Mouse (Mus musculus): ENCODE results near the gene Pign. TPM values are rescaled to one million over a fixed set of nuclear protein-coding genes. Genes with fewer than 3 reads are reported as not detected.

Gene Pign
- polyA plus RNA-seq, 1 experiment from 2014 or later, result 20.8 TPM

- DNase-seq (no peak), ATAC-seq (ENCODE audit: insufficient read depth) (no peak)
- Histone ChIP-seq H3K36me3 (ENCODE audit: insufficient read depth) (peaks cover 24% of the 10 kb centered on the region), H3K9me3 (ENCODE audit: low read depth, low read length) (peaks cover 10% of the 10 kb centered on the region; the same call in 1 of the 2 replicates), H3K27ac (ENCODE audit: low read depth) (no peak overlapping the region), H3K4me2 (no peak overlapping the region), H3K4me3 (ENCODE audit: low read depth, low read length) (no peak overlapping the region), H3K4me1 (ENCODE audit: insufficient read depth) (no peaks in the 10 kb centered on the region), H3K9ac (no peak overlapping the region), H3K27me3 (ENCODE audit: insufficient read depth, low read length) (no peaks in the 10 kb centered on the region)
- TF ChIP-seq CTCF (IDR thresholded peaks at IDR 0.05; ENCODE audit: low read depth), result no peak
- 90% methylated on average over 1 of the region's 1 CpGs for WGBS
Measured at GRCm38 (mm10) chr1:105543051-105543450, 120.4 kb downstream of the Pign start.

- DNase-seq, result no peak
- peaks cover 9% of the 10 kb centered on the region; the same call in 1 of the 2 replicates for H3K36me3 ChIP-seq (ENCODE audit: insufficient read depth)
- H3K9ac ChIP-seq, result no peak overlapping the region
- H3K4me1 ChIP-seq (ENCODE audit: insufficient read depth), result no peaks in the 10 kb centered on the region
- H3K27me3 ChIP-seq (ENCODE audit: insufficient read depth, low read length), result no peaks in the 10 kb centered on the region
- no peak for TF ChIP-seq CTCF (IDR thresholded peaks at IDR 0.05; ENCODE audit: low read depth)
- H3K4me2 ChIP-seq, result no peak overlapping the region
- no peak overlapping the region for H3K27ac ChIP-seq (ENCODE audit: low read depth)
- ATAC-seq (ENCODE audit: insufficient read depth), result no peak
- no peaks in the 10 kb centered on the region for H3K9me3 ChIP-seq (ENCODE audit: low read depth, low read length)
- no peak overlapping the region for H3K4me3 ChIP-seq (ENCODE audit: low read depth, low read length)
- 60% methylated on average over 2 of the region's 2 CpGs for WGBS
Measured at GRCm38 (mm10) chr1:105523768-105524167, 139.7 kb downstream of the Pign start.

- no peak for TF ChIP-seq CTCF (IDR thresholded peaks at IDR 0.05; ENCODE audit: low read depth)
- Histone ChIP-seq H3K4me2 (no peak overlapping the region), H3K27ac (ENCODE audit: low read depth) (no peak overlapping the region), H3K27me3 (ENCODE audit: insufficient read depth, low read length) (no peaks in the 10 kb centered on the region), H3K4me1 (ENCODE audit: insufficient read depth) (no peaks in the 10 kb centered on the region), H3K36me3 (ENCODE audit: insufficient read depth) (peaks cover 9% of the 10 kb centered on the region; the same call in 1 of the 2 replicates), H3K4me3 (ENCODE audit: low read depth, low read length) (no peak overlapping the region), H3K9me3 (ENCODE audit: low read depth, low read length) (no peaks in the 10 kb centered on the region), H3K9ac (no peak overlapping the region)
- WGBS, result 78% methylated on average over 2 of the region's 2 CpGs
- DNase-seq, result no peak
- no peak for ATAC-seq (ENCODE audit: insufficient read depth)
Measured at GRCm38 (mm10) chr1:105522321-105522720, 141.2 kb downstream of the Pign start.

- no peaks in the 10 kb centered on the region for H3K27me3 ChIP-seq (ENCODE audit: insufficient read depth, low read length)
- ATAC-seq (ENCODE audit: insufficient read depth), result no peak
- no peaks in the 10 kb centered on the region for H3K9me3 ChIP-seq (ENCODE audit: low read depth, low read length)
- H3K4me3 ChIP-seq (ENCODE audit: low read depth, low read length), result no peak overlapping the region
- no peaks in the 10 kb centered on the region for H3K4me1 ChIP-seq (ENCODE audit: insufficient read depth)
- no peak overlapping the region for H3K27ac ChIP-seq (ENCODE audit: low read depth)
- peaks cover 9% of the 10 kb centered on the region; the same call in 1 of the 2 replicates for H3K36me3 ChIP-seq (ENCODE audit: insufficient read depth)
- H3K4me2 ChIP-seq, result no peak overlapping the region
- no peak overlapping the region for H3K9ac ChIP-seq
- TF ChIP-seq CTCF (IDR thresholded peaks at IDR 0.05; ENCODE audit: low read depth), result no peak
- no peak for DNase-seq
Measured at GRCm38 (mm10) chr1:105518101-105518500, 145.4 kb downstream of the Pign start.

GRCm38 (mm10) chr1:105507116-105507515, 156.4 kb downstream of the Pign start:
- WGBS, result 88% methylated on average over 1 of the region's 1 CpGs
- H3K4me1 ChIP-seq (ENCODE audit: insufficient read depth), result no peaks in the 10 kb centered on the region
- H3K9me3 ChIP-seq (ENCODE audit: low read depth, low read length), result no peaks in the 10 kb centered on the region
- H3K27me3 ChIP-seq (ENCODE audit: insufficient read depth, low read length), result no peaks in the 10 kb centered on the region
- H3K36me3 ChIP-seq (ENCODE audit: insufficient read depth), result no peaks in the 10 kb centered on the region
- H3K9ac ChIP-seq, result no peak overlapping the region
- no peak for TF ChIP-seq CTCF (IDR thresholded peaks at IDR 0.05; ENCODE audit: low read depth)
- H3K4me3 ChIP-seq (ENCODE audit: low read depth, low read length), result no peak overlapping the region
- H3K27ac ChIP-seq (ENCODE audit: low read depth), result no peak overlapping the region
- DNase-seq, result no peak
- no peak overlapping the region for H3K4me2 ChIP-seq
- ATAC-seq (ENCODE audit: insufficient read depth), result no peak

- no peak overlapping the region for H3K4me3 ChIP-seq (ENCODE audit: low read depth, low read length)
- H3K36me3 ChIP-seq (ENCODE audit: insufficient read depth), result no peaks in the 10 kb centered on the region
- ATAC-seq (ENCODE audit: insufficient read depth) (no peak), DNase-seq (peak; percentile 30)
- 51% methylated on average over 5 of the region's 5 CpGs for WGBS
- H3K27ac ChIP-seq (ENCODE audit: low read depth), result no peak overlapping the region
- H3K9ac ChIP-seq, result no peak overlapping the region
- TF ChIP-seq CTCF (IDR thresholded peaks at IDR 0.05; ENCODE audit: low read depth), result no peak
- no peaks in the 10 kb centered on the region for H3K27me3 ChIP-seq (ENCODE audit: insufficient read depth, low read length)
- H3K4me1 ChIP-seq (ENCODE audit: insufficient read depth), result 0 out of 2 replicates have a peak, but pooled peaks cover 4% of the 10 kb centered on the region
- no peak overlapping the region for H3K4me2 ChIP-seq
- no peaks in the 10 kb centered on the region for H3K9me3 ChIP-seq (ENCODE audit: low read depth, low read length)
Measured at GRCm38 (mm10) chr1:105492626-105493025, 170.9 kb downstream of the Pign start.

- no peak overlapping the region for H3K4me2 ChIP-seq
- no peak for TF ChIP-seq CTCF (IDR thresholded peaks at IDR 0.05; ENCODE audit: low read depth)
- no peak overlapping the region for H3K4me3 ChIP-seq (ENCODE audit: low read depth, low read length)
- ATAC-seq (ENCODE audit: insufficient read depth) (no peak), DNase-seq (no peak)
- no peak overlapping the region for H3K9ac ChIP-seq
- 80% methylated on average over 3 of the region's 3 CpGs for WGBS
- H3K27ac ChIP-seq (ENCODE audit: low read depth), result no peak overlapping the region
- H3K4me1 ChIP-seq (ENCODE audit: insufficient read depth), result 0 out of 2 replicates have a peak, but pooled peaks cover 4% of the 10 kb centered on the region
- H3K9me3 ChIP-seq (ENCODE audit: low read depth, low read length), result no peaks in the 10 kb centered on the region
- no peaks in the 10 kb centered on the region for H3K36me3 ChIP-seq (ENCODE audit: insufficient read depth)
- no peaks in the 10 kb centered on the region for H3K27me3 ChIP-seq (ENCODE audit: insufficient read depth, low read length)
Measured at GRCm38 (mm10) chr1:105489456-105489855, 174.0 kb downstream of the Pign start.

- no peaks in the 10 kb centered on the region for H3K36me3 ChIP-seq (ENCODE audit: insufficient read depth)
- 0 out of 2 replicates have a peak, but pooled peaks cover 3% of the 10 kb centered on the region for H3K4me1 ChIP-seq (ENCODE audit: insufficient read depth)
- no peaks in the 10 kb centered on the region for H3K27me3 ChIP-seq (ENCODE audit: insufficient read depth, low read length)
- peak; percentile 68; the same call in 1 of the 2 replicates for ATAC-seq (ENCODE audit: insufficient read depth)
- TF ChIP-seq CTCF (IDR thresholded peaks at IDR 0.05; ENCODE audit: low read depth), result no peak
- H3K9ac ChIP-seq, result no peak overlapping the region
- 39% methylated on average over 4 of the region's 4 CpGs for WGBS
- peak; percentile 33 for DNase-seq
- H3K27ac ChIP-seq (ENCODE audit: low read depth), result no peak overlapping the region
- H3K9me3 ChIP-seq (ENCODE audit: low read depth, low read length), result no peaks in the 10 kb centered on the region
- no peak overlapping the region for H3K4me3 ChIP-seq (ENCODE audit: low read depth, low read length)
- H3K4me2 ChIP-seq, result no peak overlapping the region
Measured at GRCm38 (mm10) chr1:105487037-105487436, 176.4 kb downstream of the Pign start.

Small RNA genes within 50 kb of the gene (microRNA-seq; reads per million reads assigned to microRNA genes)
- not detected for gene Gm22426 (ENCODE audit: borderline number of aligned reads)

Other genes starting within 250 kb of the Pign start
- gene Relch, start 184 bp upstream of the Pign start, polyA plus RNA-seq (2014; fragmentation: Nextera tagmentation; extraction: Ambion mirVana), result 24.6 and 25.4 TPM in 2 replicates
- gene Tnfrsf11a, start 117.0 kb upstream of the Pign start, polyA plus RNA-seq (2014; fragmentation: Nextera tagmentation; extraction: Ambion mirVana), result 2.1 and 2.4 TPM in 2 replicates